8 mouse cellular contexts compared by ENCODE assay signal in the genomic region with DNA sequence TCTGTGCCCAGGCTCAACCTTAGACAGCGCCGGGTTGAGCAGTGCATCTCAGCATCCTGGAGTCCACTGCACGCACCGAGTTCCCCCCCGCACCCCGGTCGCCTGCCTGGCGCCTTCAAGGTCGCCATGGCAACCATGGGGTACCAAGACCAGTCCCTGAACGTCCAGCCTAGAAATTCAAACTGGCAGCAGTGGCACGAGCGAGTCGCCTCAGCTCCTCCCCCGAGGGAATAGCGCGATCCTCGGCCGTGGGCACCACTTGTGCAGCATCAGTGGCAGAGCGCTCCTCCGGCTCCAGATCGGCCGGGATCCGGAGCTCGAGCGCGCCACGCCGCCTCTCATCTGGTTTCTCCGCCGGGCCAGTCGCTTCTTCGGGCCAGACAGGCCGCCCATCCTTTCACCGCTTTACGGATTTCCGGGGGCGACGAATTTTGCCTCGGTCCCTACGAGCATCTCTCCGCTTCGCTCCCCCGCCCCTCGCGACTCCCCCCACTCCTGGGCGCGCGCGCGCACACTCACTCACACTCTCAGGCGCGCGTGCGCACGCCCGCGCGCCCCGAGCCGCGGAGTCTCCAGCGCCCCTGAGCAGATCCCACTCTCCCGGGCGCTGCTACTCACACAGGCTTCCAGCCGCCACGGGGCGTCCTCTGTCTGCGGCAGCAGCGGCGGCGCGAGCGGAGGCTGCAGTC. TPM values are rescaled to one million over a fixed set of nuclear protein-coding genes. Genes with fewer than 3 reads are reported as not detected.
DNase-seq lines count a peak whose midpoint lies in the region; ATAC-seq and TF ChIP-seq lines count a peak whose summit lies in the region.

A gene (plus strand): TSS at position 542 of the 689 bp plus-strand sequence.

- H3K4me1 ChIP-seq in embryonic facial prominence, embryonic 14.5 days (ENCODE audit: control insufficient read depth, insufficient read depth, low read length) = peaks cover 11% of the 10 kb centered on the region
- H3K4me1 ChIP-seq in heart, embryonic 10.5 days = peaks cover 21% of the 10 kb centered on the region
- no peaks in the 10 kb centered on the region for H3K4me1 ChIP-seq in liver, embryonic 14.5 days (replicated peaks; ENCODE audit: control insufficient read depth in 2 of 2, insufficient read depth in 2 of 2, low read length in 1 of 2)

- DNase-seq in adrenal gland, postnatal 36 days = peak; percentile 60 to 64
- peak; percentile 94 for DNase-seq in embryonic facial prominence, embryonic 14.5 days (ENCODE audit: low spot score)
- DNase-seq in heart, embryonic 10.5 days (ENCODE audit: low spot score) = peak; percentile 85
- DNase-seq in kidney, postnatal 25 days = peak; percentile 47 to 64
- DNase-seq in liver, embryonic 14.5 days (ENCODE audit: low read depth in 3 of 3, low spot score in 3 of 3) = no peak
- DNase-seq in ovary, postnatal 10 days (ENCODE audit: low spot score) = peak; percentile 32
- peak; percentile 33 for DNase-seq in urinary bladder, adult 2 months (ENCODE audit: low spot score)

- TF ChIP-seq EP300 in liver, embryonic 14.5 days (IDR thresholded peaks at IDR 0.05; ENCODE audit: low read depth) = no peak

- no peaks in the 10 kb centered on the region for H3K36me3 ChIP-seq in C2C12 (ENCODE audit: control insufficient read depth, insufficient read depth)
- H3K36me3 ChIP-seq in embryonic facial prominence, embryonic 14.5 days (ENCODE audit: control insufficient read depth, insufficient read depth, low read length) = no peaks in the 10 kb centered on the region
- no peaks in the 10 kb centered on the region for H3K36me3 ChIP-seq in heart, embryonic 10.5 days
- H3K36me3 ChIP-seq in liver, embryonic 14.5 days (replicated peaks; ENCODE audit: control insufficient read depth, insufficient read depth, low read depth) = no peaks in the 10 kb centered on the region

- no peaks in the 10 kb centered on the region for H3K79me2 ChIP-seq in C2C12 (ENCODE audit: control insufficient read depth, insufficient read depth)

- H3K9me3 ChIP-seq in embryonic facial prominence, embryonic 14.5 days (ENCODE audit: control insufficient read depth, low read length) = no peaks in the 10 kb centered on the region
- H3K9me3 ChIP-seq in heart, embryonic 10.5 days = no peaks in the 10 kb centered on the region
- H3K9me3 ChIP-seq in liver, embryonic 14.5 days (ENCODE audit: control insufficient read depth, low read length) = no peaks in the 10 kb centered on the region

- H3K4me3 ChIP-seq in C2C12 (ENCODE audit: insufficient read depth, poor library complexity, severe bottlenecking) = peak within 1 kb of the TSS; percentile 18
- H3K4me3 ChIP-seq in embryonic facial prominence, embryonic 14.5 days (ENCODE audit: low read depth, low read length) = peak within 1 kb of the TSS; percentile 56
- H3K4me3 ChIP-seq in heart, embryonic 10.5 days = peak within 1 kb of the TSS; percentile 91
- H3K4me3 ChIP-seq in liver, embryonic 14.5 days (ENCODE audit: insufficient read depth in 1 of 2, low read depth in 2 of 2, low read length in 2 of 2) = peak within 1 kb of the TSS; percentile 13 to 49

- peak within 1 kb of the TSS; percentile 66 for H3K9ac ChIP-seq in embryonic facial prominence, embryonic 14.5 days (ENCODE audit: low read depth, low read length)
- H3K9ac ChIP-seq in liver, embryonic 14.5 days (replicated peaks) = no peak within 1 kb of the TSS

- H3K27me3 ChIP-seq in C2C12 (ENCODE audit: control insufficient read depth, insufficient read depth, insufficient read length) = no peaks in the 10 kb centered on the region
- no peaks in the 10 kb centered on the region for H3K27me3 ChIP-seq in embryonic facial prominence, embryonic 14.5 days (replicated peaks; ENCODE audit: control insufficient read depth, insufficient read depth, low read length)
- peaks cover 38% of the 10 kb centered on the region; the same call in 1 of the 2 replicates for H3K27me3 ChIP-seq in heart, embryonic 10.5 days (ENCODE audit: insufficient read depth, poor library complexity, severe bottlenecking)
- peaks cover 29% of the 10 kb centered on the region for H3K27me3 ChIP-seq in liver, embryonic 14.5 days (ENCODE audit: control insufficient read depth, insufficient read depth, low read length)

- H3K4me2 ChIP-seq in embryonic facial prominence, embryonic 14.5 days (ENCODE audit: low read depth, low read length) = peak within 1 kb of the TSS; percentile 94
- H3K4me2 ChIP-seq in liver, embryonic 14.5 days (ENCODE audit: low read depth) = peak within 1 kb of the TSS; percentile 61

- H3ac ChIP-seq in C2C12 (ENCODE audit: control insufficient read depth, insufficient read length, low read depth) = peak within 1 kb of the TSS; percentile 46

- H3K27ac ChIP-seq in embryonic facial prominence, embryonic 14.5 days (replicated peaks; ENCODE audit: low read depth, low read length) = peak within 1 kb of the TSS; percentile 68
- peak within 1 kb of the TSS; percentile 83 for H3K27ac ChIP-seq in heart, embryonic 10.5 days
- no peak within 1 kb of the TSS for H3K27ac ChIP-seq in liver, embryonic 14.5 days

- H3K79me3 ChIP-seq in C2C12 (ENCODE audit: low read depth) = no peaks in the 10 kb centered on the region

- no peak for TF ChIP-seq CTCF in C2C12 (IDR thresholded peaks at IDR 0.05; ENCODE audit: control insufficient read depth, insufficient read depth, insufficient read length)
- no peak for TF ChIP-seq CTCF in liver, embryonic 14.5 days (IDR thresholded peaks at IDR 0.05; ENCODE audit: low read depth)

- under 1% methylated on average over 46 of the region's 73 CpGs for WGBS in embryonic facial prominence, embryonic 14.5 days
- WGBS in heart, embryonic 10.5 days = under 1% methylated on average over 73 of the region's 73 CpGs
- WGBS in liver, embryonic 14.5 days (ENCODE audit: insufficient replicate concordance) = under 1% methylated on average over 72 of the region's 73 CpGs

- peak; percentile 88 for ATAC-seq in embryonic facial prominence, embryonic 14.5 days (ENCODE audit: low read depth)
- ATAC-seq in liver, embryonic 14.5 days (ENCODE audit: insufficient read depth) = no peak

TF ChIP-seq in C2C12, 6 proteins besides CTCF, POLR2A, EP300 and RAD21:
- no peak for TF ChIP-seq FOSL1 (IDR thresholded peaks at IDR 0.05; ENCODE audit: insufficient read depth, low read length, poor library complexity, severe bottlenecking)
- no peak for TF ChIP-seq MYOD1 (IDR thresholded peaks at IDR 0.05; ENCODE audit: control insufficient read depth, insufficient read length, low read depth)
- TF ChIP-seq USF1 (IDR thresholded peaks at IDR 0.05; ENCODE audit: low read depth) = no peak
- TF ChIP-seq CEBPB (IDR thresholded peaks at IDR 0.05; ENCODE audit: low read depth) = no peak
- no peak for TF ChIP-seq MAX (IDR thresholded peaks at IDR 0.05)
- no peak for TF ChIP-seq MYOG (IDR thresholded peaks at IDR 0.05; ENCODE audit: control insufficient read depth, extremely low read depth, insufficient read length)

RNA-seq across cellular contexts. Expression of the gene that starts here (rescaled TPM):
- 0.75 TPM for polyA plus RNA-seq in C2C12 (2012; fragmentation: generic; extraction: Trizol)
- total RNA-seq in adrenal gland, postnatal 36 days (2021) = 1 to 10 TPM; 3.8 to 4.2 TPM
- polyA plus RNA-seq in embryonic facial prominence, embryonic 14.5 days (2014; fragmentation: Nextera tagmentation; extraction: Ambion mirVana) = 14.1 and 14.6 TPM in 2 replicates
- polyA plus RNA-seq in heart, embryonic 10.5 days (2016; fragmentation: Nextera tagmentation; extraction: Ambion mirVana) = 4.4 and 5.8 TPM in 2 replicates
- polyA plus RNA-seq in liver, embryonic 14.5 days (2012; rRNA removed) = 0.03 and 0.07 TPM in 2 replicates
- polyA plus RNA-seq in liver, embryonic 14.5 days (2014; fragmentation: Nextera tagmentation; extraction: Ambion mirVana) = 0.10 and 0.15 TPM in 2 replicates
- 1.6 and 1.8 TPM in 2 replicates for polyA plus RNA-seq in urinary bladder, adult 2 months (2012; rRNA removed)

Comparison
In these comparisons a context has a peak if more than half of its experiments do, and no peak if none do; other contexts are left out.
1. H3K4me3 ChIP-seq: peak in every context shown above with its lines; median percentile 91 in heart, embryonic 10.5 days; 56 in embryonic facial prominence, embryonic 14.5 days; 31 in liver, embryonic 14.5 days; 18 in C2C12.
2. DNase-seq: peak in adrenal gland, postnatal 36 days (2 of 2), embryonic facial prominence, embryonic 14.5 days (single experiment), heart, embryonic 10.5 days (single experiment), kidney, postnatal 25 days (2 of 2), ovary, postnatal 10 days (single experiment) and urinary bladder, adult 2 months (single experiment); none in liver, embryonic 14.5 days (0 of 3).